ENCODE assay signal across 9 mouse cellular contexts in genomic region chr10:99459823-99460361, GRCm38 (mm10).
DNase-seq lines count a peak whose midpoint lies in the region; ATAC-seq lines count a peak whose summit lies in the region.
"Had no signal": no experiment of that assay in that cellular context is flagged by ENCODE, and none has a peak within 500 bp of the region (broad histone marks: within the 10 kb centered on the region; RNA-seq: fewer than 3 reads in every experiment).

No protein-coding gene starts in this region.

- H3K4me2 ChIP-seq in liver, embryonic 15.5 days, result peak overlapping the region; percentile 37

- peak overlapping the region; percentile 2; the same call in 1 of the 2 replicates for H3K4me3 ChIP-seq in liver, embryonic 15.5 days (replicated peaks)
- H3K4me3 ChIP-seq: myocyte had no signal

- peaks cover 26% of the 10 kb centered on the region; the same call in 1 of the 2 replicates for H3K27me3 ChIP-seq in liver, embryonic 15.5 days

- intact Hi-C loops in heart, postnatal 36 days (cut with DNase I), result loop anchor here (5.0 kb wide), 2 partner anchors 48 to 128 kb away; no protein-coding TSS in a partner anchor

- DNase-seq in gastrocnemius, postnatal 25 days, result peak; percentile 12
- DNase-seq in gastrocnemius, adult 8-10 months (ENCODE audit: low spot score in 2 of 2), result no peak
- DNase-seq in ES-CJ7 (ENCODE audit: low read depth, low spot score) (peak; percentile 90), MN1 (ENCODE audit: low spot score) (no peak)
- peak; percentile 47 for DNase-seq in embryo, embryonic 9.5 days (ENCODE audit: extremely low spot score)
- peak; percentile 36 to 43 for DNase-seq in heart, postnatal 36 days
- DNase-seq in spleen, adult 18-20 months, result peak; percentile 32 to 58

- H3K9ac ChIP-seq in liver, embryonic 15.5 days, result no peak overlapping the region

- peak overlapping the region; percentile 63 for H3K27ac ChIP-seq in liver, embryonic 15.5 days (replicated peaks)

- H3K9me3 ChIP-seq in liver, embryonic 15.5 days (replicated peaks), result no peaks in the 10 kb centered on the region

- H3K36me3 ChIP-seq in liver, embryonic 15.5 days (replicated peaks), result no peaks in the 10 kb centered on the region

- peak; percentile 65 for ATAC-seq in liver, embryonic 15.5 days (ENCODE audit: insufficient read depth)

- 5% methylated on average over 10 of the region's 10 CpGs for WGBS in liver, embryonic 15.5 days (ENCODE audit: insufficient replicate concordance)

- peaks cover 16% of the 10 kb centered on the region for H3K4me1 ChIP-seq in liver, embryonic 15.5 days (replicated peaks)

Comparison
In these comparisons a context has a peak if more than half of its experiments do, and no peak if none do; other contexts are left out.
1. DNase-seq: peak in gastrocnemius, postnatal 25 days (single experiment), ES-CJ7 (single experiment), embryo, embryonic 9.5 days (single experiment), heart, postnatal 36 days (2 of 2) and spleen, adult 18-20 months (2 of 2); none in gastrocnemius, adult 8-10 months (0 of 2) and MN1 (single experiment).